Mouse (Mus musculus) kidney, adult 2 months (tissue): ENCODE data around the gene Cenpe. TPM values are rescaled to one million over a fixed set of nuclear protein-coding genes. Genes with fewer than 3 reads are reported as not detected.
A peak's percentile ranks its signal among the peaks of the same experiment; 100 is the strongest.

Experiments used
- DNase-seq: peaks from one replicate; pipeline ENCODE4 v3.0.0; 2021
- H3K27ac ChIP-seq: fragments of 200-500 bp; 2 replicates; pipeline ENCODE4 v1.5.1; 2012; ENCODE audit warnings: low read depth, low read length, control low read depth, inconsistent platforms; ENCODE audit not compliant: insufficient read depth
- H3K27me3 ChIP-seq: fragments of 200-500 bp; replicated peaks from 2 replicates; pipeline ENCODE4 v1.6.1; 2012; ENCODE audit warnings: mild to moderate bottlenecking, moderate library complexity, low read length, inconsistent platforms; ENCODE audit not compliant: control insufficient read depth, insufficient read depth
- H3K36me3 ChIP-seq: fragments of 200-500 bp; 2 replicates; pipeline ENCODE4 v1.6.1; 2012; ENCODE audit warnings: mild to moderate bottlenecking, moderate library complexity, low read length, inconsistent platforms; ENCODE audit not compliant: control insufficient read depth, insufficient read depth
- H3K4me1 ChIP-seq: fragments of 200-500 bp; 2 replicates; pipeline ENCODE4 v1.6.1; 2011; ENCODE audit warnings: low read length; ENCODE audit not compliant: control insufficient read depth, insufficient read depth
- H3K4me3 ChIP-seq: fragments of 200-500 bp; 2 replicates; pipeline ENCODE4 v1.5.1; 2011; ENCODE audit warnings: mild to moderate bottlenecking, low read depth, low read length, control low read depth; ENCODE audit not compliant: insufficient read depth
- CTCF ChIP-seq: fragments of 200-500 bp; conservative IDR thresholded peaks from 2 replicates; pipeline ENCODE4 v1.5.1; 2011; ENCODE audit warnings: low read depth, mild to moderate bottlenecking, control low read depth, low read length, moderate library complexity, mixed read lengths; ENCODE audit not compliant: insufficient read depth, insufficient read length
- POLR2A ChIP-seq: fragments of 200-500 bp; IDR thresholded peaks from one replicate; pipeline ENCODE4 v1.6.1; 2011; ENCODE audit warnings: low read depth, low read length, control low read depth
- WGBS: fragments of 180-500 bp; shearing (Covaris S2); methylation state at CpG from one replicate; pipeline ENCODE4 v1.1.7; 2018; 5-methylcytosine and 5-hydroxymethylcytosine counted together
- polyA plus RNA-seq: library from polyadenylated mRNA; depleted of rRNA; stranded (reverse); fragments of >200 nt; gene quantifications from 2 replicates; pipeline ENCODE4 v1.2.3, GENCODE M21; 2012

Cenpe gene
- polyA plus RNA-seq, 1 experiment, result 0.48 TPM

DNA sequence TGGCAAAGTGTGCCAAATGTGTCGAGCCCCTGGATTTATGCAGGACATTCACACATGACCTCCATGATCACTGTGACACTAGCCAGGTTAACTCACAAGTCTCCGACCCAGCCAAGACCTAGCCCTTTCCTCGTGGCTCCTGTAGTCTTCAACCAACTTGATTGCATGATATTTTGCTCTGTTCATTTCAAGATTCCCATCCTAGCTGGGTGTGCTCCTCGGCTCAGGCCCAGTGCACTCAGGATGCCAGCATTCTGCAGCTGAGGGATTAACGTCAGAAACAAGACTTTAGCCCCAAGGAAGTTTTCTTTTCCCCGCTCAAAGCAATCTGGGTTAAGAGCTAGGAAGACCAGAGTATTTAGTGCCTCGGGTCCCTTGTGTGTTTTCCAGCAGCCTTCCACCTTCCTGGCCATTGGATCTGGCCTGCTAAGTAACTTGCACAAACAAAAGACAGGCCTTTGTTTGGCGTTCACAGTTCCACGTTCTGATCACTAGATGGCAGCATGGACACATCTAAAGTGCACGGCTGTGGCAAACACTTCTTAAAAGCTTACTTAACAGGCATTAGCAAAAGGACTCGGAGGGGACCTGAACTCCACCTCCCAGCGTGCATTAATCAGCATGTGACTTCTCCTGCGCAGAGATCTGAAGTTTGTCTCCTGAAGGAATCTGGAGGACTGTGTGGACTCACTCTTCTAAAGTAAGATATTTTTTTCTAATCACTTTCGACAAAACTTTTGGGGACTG is 68.5 kb downstream of the Cenpe start, which contains the start of gene Bdh2:
Gene Bdh2 (plus strand): TSS at position 553 of the 747 bp plus-strand sequence.
- H3K27me3 ChIP-seq, result no peaks in the 10 kb centered on the region
- no peaks in the 10 kb centered on the region for H3K36me3 ChIP-seq
- WGBS, result 18% methylated on average over 14 of the region's 14 CpGs
- peak within 1 kb of the TSS; percentile 90 for H3K27ac ChIP-seq
- peak within 1 kb of the TSS; percentile 60 for H3K4me3 ChIP-seq
- peak; percentile 94 for DNase-seq
- H3K4me1 ChIP-seq, result no peaks in the 10 kb centered on the region; the same call in 1 of the 2 replicates
- TF ChIP-seq CTCF (peak; percentile 97), POLR2A (no peak)

DNA sequence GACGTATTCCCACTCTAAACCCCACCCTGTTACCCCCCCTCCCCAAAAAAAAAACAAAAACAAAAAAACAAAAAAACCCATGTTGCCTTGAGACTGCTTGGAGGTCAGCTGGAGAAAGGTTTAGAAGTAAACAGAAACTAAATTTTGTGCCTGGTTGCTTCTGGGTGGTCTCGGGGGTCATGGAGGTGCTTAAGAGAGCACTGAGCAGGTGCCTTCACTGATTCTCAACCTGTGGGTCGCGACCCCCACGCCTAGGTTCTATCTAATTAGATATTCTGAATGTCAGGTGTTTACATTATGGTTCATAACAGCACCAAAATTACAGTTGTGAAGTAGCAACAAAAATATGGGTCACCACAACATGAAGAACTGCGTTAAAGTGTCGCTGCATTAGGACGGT is 69.4 kb downstream of the Cenpe start:
- no peaks in the 10 kb centered on the region for H3K36me3 ChIP-seq
- H3K27me3 ChIP-seq, result no peaks in the 10 kb centered on the region
- peak overlapping the region; percentile 60 for H3K4me3 ChIP-seq
- H3K27ac ChIP-seq, result peak overlapping the region; percentile 90
- 52% methylated on average over 8 of the region's 8 CpGs for WGBS
- H3K4me1 ChIP-seq, result no peaks in the 10 kb centered on the region; the same call in 1 of the 2 replicates
- TF ChIP-seq POLR2A, result no peak
- TF ChIP-seq CTCF, result no peak
- DNase-seq, result no peak

GRCm38 (mm10) chr3:135285256-135285655 is 72.9 kb downstream of the Cenpe start:
- 0 out of 2 replicates have a peak overlapping the region, but pooled peaks have one; percentile 17 for H3K27ac ChIP-seq
- WGBS, result 68% methylated on average over 11 of the region's 11 CpGs

GRCm38 (mm10) chr3:135285807-135286206 is 73.5 kb downstream of the Cenpe start:
- no peak overlapping the region for H3K27ac ChIP-seq
- H3K4me1 ChIP-seq, result peaks cover 2% of the 10 kb centered on the region; the same call in 1 of the 2 replicates
- no peak overlapping the region for H3K4me3 ChIP-seq
- peaks cover 2% of the 10 kb centered on the region; the same call in 1 of the 2 replicates for H3K36me3 ChIP-seq
- TF ChIP-seq POLR2A (no peak), CTCF (no peak)
- no peak for DNase-seq
- H3K27me3 ChIP-seq, result no peaks in the 10 kb centered on the region
- WGBS, result 65% methylated on average over 3 of the region's 3 CpGs

More at GRCm38 (mm10) chr3:135285256-135285655, 72.9 kb downstream of the Cenpe start:
- Histone ChIP-seq H3K36me3 (peaks cover 2% of the 10 kb centered on the region; the same call in 1 of the 2 replicates), H3K4me1 (peaks cover 2% of the 10 kb centered on the region; the same call in 1 of the 2 replicates), H3K4me3 (peak overlapping the region; percentile 29; the same call in 1 of the 2 replicates), H3K27me3 (no peaks in the 10 kb centered on the region)
- TF ChIP-seq CTCF (no peak), POLR2A (no peak)
- peak; percentile 50 for DNase-seq

DNA sequence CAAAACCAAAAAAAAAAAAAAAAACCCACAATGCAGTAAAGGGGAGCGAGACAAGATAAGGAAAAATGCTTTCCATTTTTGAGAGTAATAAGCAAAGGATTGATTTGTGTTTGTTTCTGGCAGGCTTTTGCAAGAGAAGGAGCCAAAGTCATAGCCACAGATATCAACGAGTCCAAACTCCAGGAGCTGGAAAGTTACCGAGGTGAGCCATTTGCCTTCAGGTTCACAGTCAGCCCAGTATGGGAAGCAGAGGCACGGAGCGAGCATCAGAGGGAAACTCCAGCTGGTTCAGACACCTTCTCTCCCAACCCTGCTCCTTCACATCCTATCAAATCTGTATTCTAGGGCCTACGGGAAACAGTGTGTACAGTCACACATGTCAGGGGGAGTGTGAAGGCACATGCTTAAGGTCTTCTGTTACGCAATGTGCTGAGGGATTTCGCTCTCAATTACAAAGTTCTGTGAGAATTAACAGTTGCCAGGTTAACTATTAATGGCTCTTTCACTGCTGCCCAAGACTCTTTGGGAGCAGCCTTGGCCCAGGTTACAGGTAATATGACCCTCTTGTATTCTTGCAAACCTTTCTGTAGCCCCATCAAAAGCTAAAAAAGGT is 75.9 kb downstream of the Cenpe start:
- Histone ChIP-seq H3K27ac (peak overlapping the region; percentile 96), H3K4me3 (no peak overlapping the region), H3K27me3 (no peaks in the 10 kb centered on the region), H3K36me3 (peaks cover 3% of the 10 kb centered on the region; the same call in 1 of the 2 replicates), H3K4me1 (peaks cover 2% of the 10 kb centered on the region; the same call in 1 of the 2 replicates)
- TF ChIP-seq POLR2A, result no peak
- peak; percentile 91 for DNase-seq
- 36% methylated on average over 8 of the region's 8 CpGs for WGBS

GRCm38 (mm10) chr3:135289148-135289547 is 76.8 kb downstream of the Cenpe start:
- Histone ChIP-seq H3K4me3 (no peak overlapping the region), H3K36me3 (peaks cover 3% of the 10 kb centered on the region; the same call in 1 of the 2 replicates), H3K4me1 (peaks cover 2% of the 10 kb centered on the region; the same call in 1 of the 2 replicates), H3K27ac (no peak overlapping the region; the same call in 1 of the 2 replicates), H3K27me3 (no peaks in the 10 kb centered on the region)
- TF ChIP-seq CTCF (no peak), POLR2A (no peak)
- WGBS, result 86% methylated on average over 1 of the region's 1 CpGs
- no peak for DNase-seq

DNA sequence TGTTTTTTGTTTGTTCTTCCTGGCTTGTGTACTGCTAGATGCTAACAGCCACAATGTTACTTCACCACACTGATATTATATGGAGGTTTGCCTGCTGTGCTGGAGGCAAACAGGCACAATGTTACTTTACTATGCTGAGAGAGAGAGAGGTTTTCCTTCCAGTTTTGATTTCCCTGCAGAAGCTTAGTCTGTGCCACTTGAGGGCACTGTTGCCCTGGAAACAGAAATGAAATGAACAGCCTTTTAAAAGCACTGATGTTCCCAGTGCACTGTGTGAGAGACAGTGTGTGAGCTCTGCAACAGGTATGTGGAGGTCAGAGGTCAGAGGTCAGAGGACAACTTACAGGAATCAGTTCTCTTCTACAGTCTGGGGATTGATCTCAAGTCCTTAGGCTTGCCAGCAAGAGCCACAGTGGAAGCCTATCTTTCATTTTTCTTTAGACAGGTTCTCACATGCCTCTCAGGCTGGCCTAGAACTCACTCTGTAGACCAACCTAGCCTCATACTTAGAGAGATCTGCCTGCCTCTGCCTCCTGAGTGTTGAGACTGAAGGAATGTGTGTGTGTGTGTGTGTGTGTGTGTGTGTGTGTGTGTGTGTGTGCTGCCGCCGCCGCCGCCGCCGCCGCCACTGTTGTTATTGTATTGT is 78.0 kb downstream of the Cenpe start:
- H3K4me3 ChIP-seq, result no peak overlapping the region
- WGBS, result 98% methylated on average over 7 of the region's 7 CpGs
- no peak overlapping the region for H3K27ac ChIP-seq
- TF ChIP-seq POLR2A, result no peak
- TF ChIP-seq CTCF, result peak; percentile 61
- H3K27me3 ChIP-seq, result no peaks in the 10 kb centered on the region
- peaks cover 2% of the 10 kb centered on the region; the same call in 1 of the 2 replicates for H3K4me1 ChIP-seq
- H3K36me3 ChIP-seq, result peaks cover 3% of the 10 kb centered on the region; the same call in 1 of the 2 replicates
- peak; percentile 51 for DNase-seq
